Mouse (Mus musculus) ZHBTc4 (cell line): ENCODE results near the gene Vangl2.
A peak's percentile ranks its signal among the peaks of the same experiment; 100 is the strongest.

Source experiments
- DNase-seq: peaks from one replicate; pipeline ENCODE4 v3.0.0-alpha.2; 2011; ENCODE audit warnings: low read depth, low spot score

Gene Vangl2

DNA sequence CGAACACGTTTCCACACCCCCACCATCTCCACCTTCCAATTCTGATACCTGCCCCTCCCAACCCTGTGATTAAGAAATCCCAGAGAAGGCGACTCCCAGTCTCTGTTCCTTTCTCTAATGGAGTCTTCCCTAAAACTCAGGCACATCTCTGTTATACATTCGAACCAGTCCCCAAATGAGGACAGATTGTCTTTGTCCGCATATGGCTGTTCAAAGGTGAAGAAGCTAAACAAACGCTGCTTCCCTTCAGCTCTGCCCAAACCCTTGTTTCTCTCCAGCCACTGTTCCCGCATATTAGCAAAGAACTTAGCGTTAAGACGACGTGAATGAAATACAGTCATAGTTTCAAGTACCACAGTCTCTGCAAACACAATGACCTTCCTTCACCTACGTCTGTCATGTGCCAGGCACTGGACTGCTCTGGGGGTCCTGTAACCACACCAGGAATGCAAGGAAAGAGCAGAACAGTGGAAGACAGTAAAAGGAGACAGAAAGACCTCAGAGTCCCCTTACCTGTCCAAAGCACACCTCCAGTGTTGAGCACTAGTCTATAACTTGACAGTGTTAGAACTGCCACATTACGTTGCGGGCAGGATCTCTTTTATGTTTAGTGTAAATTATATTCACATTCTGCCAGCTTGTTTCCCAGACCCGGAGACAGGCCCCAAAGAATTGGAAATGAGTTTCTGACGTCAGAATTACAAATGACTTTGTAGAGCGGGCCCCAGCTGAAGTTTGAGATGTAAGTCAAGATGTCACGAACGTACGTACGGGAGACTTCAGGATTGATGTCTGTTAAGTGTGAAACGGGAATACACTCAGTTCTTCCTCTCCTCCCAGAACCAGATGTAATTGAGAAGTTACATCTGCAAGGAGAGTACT lies at the start of gene Vangl2:
Gene Vangl2, minus strand, starts transcription at position 51 of the 882 bp plus-strand sequence.
- no peak for DNase-seq

DNA sequence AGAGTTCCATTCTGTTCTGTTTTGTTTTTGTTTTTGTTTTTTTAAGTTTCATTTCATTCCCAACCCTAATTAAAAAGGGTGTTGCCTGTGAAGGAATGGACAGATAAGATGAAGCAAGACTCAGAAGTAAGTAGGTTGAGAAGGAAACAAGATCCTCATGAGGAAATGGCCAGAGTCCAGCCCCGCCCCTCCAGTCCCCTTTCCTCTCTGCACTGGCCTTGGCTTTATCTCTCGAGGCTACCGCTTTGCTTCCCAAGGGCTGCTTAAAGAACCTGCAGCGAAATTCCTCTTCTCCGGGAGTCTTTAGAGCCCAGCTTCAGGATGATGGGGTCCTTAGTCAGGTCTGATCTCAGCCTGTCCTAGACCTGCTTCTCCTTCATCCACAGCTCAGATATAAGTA lies 49.7 kb upstream of the Vangl2 start:
- no peak for DNase-seq

DNA sequence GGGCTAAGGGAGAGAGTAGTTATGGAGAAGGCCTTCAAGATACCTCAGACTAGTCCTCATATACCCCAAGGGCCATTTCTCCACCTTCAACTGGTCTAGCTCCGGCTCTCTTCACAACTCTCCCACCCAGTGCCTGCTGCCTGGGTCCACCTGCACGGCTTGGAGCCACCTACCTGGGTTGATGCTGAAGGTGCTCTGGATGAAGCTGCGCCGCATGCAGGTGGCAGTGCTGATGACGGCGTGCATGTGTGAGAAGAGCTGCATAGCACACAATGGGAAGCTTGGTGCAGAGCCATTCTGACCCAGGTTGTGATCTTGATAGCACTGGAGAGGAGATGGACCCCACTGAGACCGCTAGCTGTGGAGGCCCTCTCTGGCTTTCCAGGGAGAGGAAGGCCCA lies 44.4 kb upstream of the Vangl2 start:
- DNase-seq = no peak

DNA sequence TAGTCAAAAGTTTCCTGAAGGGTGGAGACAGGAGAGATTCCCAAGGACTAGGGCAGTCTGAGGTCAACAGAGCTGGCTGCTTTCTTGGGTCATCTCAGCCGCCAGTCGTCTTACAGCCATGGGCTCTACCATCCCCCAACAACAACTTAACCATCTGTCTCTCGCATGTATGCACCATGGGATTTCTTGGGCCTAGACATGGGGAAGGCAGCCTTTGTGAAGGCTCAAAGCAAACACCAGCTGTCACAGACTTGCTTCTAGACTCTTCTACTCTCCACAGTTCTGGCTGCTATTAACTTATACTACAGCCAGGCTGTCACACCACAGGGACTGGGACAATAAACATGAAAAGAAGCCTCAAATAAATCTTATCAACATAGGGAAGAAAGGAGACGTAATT lies 43.3 kb upstream of the Vangl2 start:
- DNase-seq = no peak

DNA sequence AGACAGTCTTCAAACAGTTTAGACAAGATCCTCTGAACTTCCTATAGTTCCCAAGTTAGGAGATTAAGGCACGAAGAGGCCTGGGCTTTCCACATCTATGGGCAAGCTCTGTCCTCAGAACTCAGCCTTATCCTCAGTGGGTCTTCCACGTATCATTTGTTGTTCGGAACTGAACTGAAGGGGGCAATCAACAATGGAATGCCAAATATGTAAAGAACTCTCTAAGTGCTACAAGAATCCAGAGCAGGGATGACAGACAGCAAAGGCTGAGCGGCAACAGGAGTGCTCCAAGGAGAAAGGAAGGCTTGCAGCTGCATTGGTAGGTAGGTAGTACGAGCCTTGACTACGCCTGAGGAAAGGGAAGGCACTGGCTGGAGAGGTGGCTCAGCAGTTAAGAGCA lies 42.0 kb upstream of the Vangl2 start:
- peak; percentile 77 for DNase-seq

DNA sequence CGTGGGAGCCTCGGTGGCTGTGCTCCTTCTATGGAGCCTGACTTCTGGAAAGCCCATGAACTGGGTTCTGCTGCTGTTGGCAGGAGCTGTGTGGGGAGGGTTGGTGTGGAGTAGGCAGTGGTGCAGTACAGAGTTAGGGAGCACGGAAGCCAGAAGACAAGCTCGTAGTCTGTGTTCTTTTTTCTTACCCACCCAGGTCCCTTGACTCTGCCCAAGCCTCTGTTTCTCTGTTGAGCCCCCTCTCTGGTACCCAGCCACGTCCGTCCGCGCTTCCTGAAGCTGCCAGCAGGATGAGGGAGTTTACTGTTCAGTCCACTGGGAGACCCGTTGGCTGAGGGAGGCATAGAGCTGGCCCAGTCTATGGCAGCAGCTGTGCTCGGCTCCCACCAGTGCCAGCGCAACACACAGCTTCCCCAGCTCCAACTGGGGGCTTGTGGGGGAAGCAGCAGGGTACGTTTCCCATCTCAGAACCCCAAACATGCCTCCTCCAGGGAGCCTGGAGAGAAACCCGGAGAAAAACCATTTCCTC lies 36.4 kb upstream of the Vangl2 start:
- peak; percentile 32 for DNase-seq

DNA sequence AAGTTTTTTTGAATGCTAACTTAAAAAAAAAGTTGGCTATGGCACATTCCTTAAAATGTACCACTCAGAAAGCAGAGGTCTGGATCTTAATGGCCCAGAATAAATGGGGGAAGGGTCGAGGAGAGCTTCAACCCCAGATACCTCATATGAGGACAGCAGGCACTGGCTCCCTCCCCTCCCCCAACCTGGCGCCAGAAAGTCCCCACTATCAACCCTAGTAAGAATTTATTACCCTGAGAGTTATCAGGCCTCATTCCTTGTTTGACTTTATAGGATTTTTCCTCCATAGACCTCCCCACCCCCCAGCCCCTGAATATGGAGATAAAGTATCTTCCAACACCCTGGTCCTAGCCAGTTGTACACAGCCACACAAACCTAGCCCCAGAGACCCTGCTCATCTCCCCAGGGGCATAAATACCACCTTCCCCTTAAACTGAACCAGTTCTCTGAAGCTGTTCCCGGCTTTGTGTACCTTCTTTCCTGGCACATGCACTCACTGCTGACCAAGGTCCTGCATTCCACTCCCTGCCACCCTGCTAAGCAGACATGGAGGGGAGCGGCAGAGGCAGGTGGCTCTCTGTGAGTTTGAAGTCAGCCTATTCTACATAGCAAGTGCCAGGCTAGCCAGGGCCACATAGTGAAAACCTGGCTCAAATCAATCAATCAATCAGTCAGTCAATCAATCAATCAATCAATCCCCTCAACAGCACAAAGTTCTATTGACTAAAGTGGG lies 35.2 kb upstream of the Vangl2 start:
- no peak for DNase-seq

DNA sequence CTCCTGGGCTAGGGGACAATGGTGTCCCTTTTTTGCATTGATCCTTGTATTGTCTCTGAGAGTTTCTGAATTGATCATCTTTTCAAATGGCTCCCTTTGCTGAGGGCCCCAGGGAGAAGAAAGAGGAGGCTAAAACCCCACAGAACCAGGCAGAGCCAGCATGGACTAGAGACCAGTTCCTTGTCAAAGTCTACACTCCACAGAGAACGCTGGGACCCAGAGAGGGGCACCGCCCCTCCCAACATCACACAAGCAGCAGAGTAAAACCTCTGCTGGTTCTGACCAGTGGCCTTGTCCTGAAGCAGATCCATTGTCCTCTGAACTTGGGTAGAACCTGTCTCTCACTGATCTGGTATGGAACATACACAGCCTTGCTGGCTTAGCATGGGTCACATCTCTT lies 33.9 kb upstream of the Vangl2 start:
- peak; percentile 94 for DNase-seq

DNA sequence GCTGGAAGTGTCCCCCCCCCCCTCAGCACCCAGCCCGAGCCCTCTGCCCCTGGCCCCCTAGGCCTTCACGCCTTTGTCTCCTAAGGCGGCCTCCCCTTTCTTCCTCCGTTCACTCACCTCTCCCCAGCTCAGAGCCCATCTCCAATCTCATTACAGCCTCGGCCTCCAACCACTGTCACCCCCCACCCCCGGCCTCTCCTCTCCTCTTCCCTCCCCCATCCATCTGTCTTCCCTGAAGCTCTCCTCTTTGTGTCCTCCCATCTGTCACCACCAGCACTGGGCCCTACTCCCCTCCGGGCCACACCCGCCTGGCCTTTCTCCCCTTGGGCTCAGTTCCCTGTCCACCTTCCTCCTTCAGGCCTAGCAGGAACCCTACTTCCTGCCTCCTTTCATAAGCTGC lies 33.0 kb upstream of the Vangl2 start:
- no peak for DNase-seq

DNA sequence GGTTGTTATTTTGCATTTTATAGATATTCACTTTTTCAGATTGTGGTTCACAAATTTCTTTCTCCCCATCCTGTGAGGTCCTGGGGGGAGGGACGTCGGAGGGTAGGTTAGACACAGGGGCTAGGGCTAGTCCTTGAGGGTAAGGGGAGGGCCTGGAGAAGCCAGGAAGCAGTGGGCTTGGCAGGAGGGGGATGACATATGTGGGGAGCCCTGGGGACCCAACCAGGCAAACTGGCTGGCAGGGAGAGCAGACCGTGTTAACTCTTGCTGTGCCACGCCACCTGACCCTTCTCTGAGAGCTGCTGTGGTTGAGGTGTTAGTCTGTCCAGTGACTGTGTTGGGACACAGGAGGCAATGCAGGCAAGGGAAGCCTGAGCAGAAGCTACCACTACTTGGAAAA lies 32.4 kb upstream of the Vangl2 start:
- DNase-seq = no peak

DNA sequence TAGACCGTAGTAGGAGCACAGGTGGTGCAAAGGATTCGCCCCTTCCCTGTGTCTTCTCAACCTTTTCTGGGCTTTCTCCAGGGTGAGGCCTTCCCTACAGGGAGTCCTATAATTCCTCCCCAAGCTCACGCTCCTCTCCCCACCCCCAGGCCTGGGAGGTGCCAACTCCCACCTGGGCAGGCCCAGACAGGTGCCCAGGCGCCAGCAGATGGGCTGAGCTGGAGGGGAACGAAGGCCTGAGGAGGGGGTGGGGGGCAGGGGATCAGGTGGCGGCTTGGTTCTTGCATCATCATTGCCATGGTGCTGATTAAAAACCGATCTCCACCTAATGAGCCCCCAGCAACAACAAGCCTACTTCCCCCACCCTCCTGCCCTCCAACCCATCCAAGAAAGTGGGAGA lies 30.6 kb upstream of the Vangl2 start:
- DNase-seq = no peak

DNA sequence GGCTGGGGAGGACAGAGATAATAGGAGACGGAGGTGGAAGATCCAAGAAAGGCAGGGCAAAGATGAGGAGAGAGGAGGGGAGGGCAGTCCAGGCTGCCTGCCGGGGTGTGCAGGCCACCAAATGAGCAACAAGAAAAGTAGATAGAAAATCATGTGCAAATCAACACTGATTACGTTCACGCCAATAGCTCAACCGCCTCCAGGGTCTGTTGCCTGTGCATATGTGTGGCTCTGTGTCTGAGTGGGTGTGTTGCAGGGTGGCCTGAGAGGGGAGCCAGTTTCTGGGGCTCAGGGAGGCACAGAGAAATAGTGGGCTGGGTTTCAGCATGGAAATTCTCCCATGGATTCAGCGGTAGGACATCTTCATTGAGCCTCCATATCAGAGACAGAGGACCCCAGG lies 30.1 kb upstream of the Vangl2 start:
- no peak for DNase-seq

DNA sequence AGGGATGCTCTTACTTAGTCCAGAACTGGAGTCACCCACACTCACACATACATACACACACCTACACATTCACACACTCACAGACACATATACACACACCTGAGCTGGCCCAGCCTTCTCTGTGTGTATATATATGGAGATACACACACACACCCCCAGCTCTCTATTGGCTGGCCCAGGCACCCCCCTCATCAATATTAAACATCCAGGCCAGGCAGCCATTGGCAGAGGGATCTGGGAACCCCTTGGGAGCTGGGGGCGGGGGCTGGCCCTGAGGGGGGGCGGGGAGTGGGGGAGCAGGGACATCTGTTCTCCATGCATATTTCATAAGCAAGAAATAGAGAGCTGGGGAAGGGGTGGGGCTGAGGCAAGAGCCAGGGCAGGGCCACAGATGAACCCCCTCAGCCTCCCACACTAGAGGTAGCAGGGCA lies 29.3 kb upstream of the Vangl2 start, which contains the start of gene Nhlh1:
Gene Nhlh1, minus strand, starts transcription at position 83 of the 431 bp plus-strand sequence.
- no peak for DNase-seq

DNA sequence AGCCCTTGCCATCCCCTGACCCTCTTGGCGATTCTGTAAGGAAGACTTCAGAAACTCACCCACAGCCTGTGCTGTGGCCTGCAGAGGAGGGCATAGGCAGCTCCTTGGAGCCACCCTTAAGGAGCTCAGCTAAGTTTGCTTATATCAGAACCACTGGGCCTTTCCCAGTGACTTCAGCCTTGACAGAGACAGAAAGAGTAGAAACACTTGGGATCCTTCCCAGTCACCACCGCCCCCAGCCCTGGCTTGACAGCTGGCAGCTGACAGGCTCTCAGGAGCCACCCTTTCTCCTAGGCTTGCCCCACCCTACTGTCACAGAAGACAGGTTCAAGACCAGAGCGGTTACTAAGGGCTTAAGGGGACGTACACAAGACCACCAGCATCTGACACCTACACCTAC lies 28.0 kb upstream of the Vangl2 start:
- DNase-seq = no peak

DNA sequence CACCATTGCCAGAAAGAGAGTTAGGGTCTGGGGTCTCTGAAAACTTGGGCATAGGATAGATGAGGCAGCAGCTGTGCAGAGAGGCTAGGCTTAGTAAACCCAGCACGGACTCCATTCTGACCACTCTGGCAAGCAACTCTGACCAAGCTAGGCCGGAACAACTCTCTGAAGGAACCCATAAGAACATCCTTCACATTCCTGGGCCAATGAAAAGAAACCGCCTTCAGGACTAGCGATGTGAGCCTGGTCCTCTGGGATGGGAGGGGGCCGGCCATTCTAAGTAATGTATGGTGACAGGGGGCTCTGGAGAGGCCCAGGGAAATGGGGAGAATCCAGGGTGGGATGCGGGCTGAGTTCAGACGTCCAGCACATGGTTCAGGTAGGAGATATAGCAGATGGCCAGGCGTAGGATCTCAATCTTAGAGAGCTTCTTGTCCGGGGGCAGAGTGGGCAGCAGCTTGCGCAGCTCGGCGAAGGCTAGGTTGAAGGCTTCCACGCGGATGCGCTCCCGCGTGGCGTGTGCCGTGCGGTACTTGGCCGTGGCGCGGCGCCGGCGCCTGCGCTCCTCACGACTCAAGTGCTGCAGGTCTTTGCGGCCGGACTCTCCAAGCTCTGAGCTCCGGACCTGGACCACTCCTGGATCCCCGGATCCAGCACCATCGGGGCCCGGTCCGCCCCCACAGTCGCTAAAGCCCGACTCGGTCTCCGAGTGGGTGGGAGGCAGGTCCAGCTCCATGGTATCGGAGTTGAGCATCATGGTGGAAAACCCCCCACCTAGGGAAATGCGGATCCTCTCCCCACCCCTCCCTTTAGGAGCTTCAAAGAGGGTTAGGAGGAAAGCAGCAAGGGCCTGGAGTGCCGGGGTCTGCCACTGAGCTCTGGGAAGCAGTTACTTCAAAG lies 25.5 kb upstream of the Vangl2 start:
- DNase-seq = peak; percentile 40

DNA sequence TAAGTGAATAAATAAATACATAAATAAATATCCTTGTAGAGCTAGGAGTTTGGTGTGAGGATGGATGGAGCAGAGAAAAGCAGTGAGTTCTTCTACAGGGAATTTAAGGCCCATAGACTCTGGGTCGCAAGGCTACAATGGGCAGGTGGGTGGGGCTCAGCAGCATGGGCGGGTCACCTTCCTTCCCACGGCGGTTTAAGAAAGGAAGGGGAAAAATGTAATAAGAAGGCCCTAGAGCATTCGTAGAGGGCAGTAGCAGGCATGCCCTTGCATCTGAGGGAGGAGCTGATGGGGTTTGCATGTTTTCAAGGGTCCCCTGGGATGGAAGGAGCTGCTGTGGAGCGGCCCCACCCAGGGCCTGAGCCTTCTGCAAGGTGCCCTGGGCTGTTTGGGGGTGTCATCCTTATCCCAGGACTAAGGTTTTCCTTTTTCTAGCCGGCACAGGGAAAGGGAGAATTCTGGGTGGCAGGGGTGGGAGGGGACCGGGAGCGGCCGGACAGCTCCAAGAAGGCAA lies 24.6 kb upstream of the Vangl2 start:
- DNase-seq = peak; percentile 54

DNA sequence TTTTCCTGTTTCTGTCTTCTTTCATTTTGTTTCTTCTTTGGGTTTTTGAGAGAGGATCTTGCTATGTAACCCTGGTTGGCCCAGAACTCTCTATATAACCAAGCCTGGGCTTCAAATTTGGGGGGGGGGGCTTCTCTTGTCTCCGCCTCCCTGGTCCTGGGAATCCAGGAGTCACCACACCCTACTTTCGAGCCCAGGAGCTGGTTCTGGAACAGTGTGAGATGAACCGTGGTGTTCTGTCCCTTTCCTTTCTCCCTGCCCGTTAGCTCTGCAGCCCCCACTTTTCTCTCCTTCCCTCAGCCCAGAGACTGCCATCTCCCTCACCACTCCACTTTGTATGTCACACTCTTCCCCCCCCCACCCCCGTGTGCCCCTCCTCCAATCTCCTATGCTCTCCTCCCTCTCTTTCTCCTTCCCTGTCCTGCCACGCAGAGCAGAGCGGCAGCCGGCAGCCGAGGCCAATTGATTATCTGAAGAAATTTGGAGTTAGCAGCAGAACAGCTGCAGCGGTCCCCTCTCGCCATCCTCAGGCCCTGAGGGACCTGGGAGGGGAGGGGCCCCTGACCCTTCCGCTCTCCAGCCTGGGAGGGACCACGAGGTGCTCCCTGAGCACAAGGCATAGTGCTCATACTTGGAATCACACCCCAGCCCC lies 21.0 kb upstream of the Vangl2 start:
- no peak for DNase-seq

DNA sequence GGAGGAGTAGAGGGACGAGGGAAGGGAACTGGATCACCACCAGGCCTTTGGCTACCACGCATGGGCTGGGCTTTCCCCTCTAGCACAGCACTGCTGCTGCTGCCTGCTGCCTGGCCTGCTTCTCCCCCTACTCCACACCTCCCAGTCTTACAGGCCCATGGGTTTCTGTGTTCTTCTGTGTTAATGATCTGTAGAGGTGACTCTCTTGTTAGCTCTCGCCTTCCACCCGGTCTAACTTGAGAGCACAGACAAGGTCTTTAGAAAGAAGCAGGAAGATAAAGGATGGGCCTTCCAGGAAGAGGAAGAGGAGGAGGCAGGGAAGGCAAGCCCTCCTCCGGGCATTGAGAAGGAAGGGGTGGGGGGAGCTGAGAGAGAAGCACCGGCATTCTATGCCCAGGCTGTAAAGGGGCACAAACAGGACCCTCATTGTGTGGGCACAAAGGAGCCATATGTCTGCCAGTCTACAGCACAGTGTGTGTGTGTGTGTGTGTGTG lies 20.0 kb upstream of the Vangl2 start:
- no peak for DNase-seq

DNA sequence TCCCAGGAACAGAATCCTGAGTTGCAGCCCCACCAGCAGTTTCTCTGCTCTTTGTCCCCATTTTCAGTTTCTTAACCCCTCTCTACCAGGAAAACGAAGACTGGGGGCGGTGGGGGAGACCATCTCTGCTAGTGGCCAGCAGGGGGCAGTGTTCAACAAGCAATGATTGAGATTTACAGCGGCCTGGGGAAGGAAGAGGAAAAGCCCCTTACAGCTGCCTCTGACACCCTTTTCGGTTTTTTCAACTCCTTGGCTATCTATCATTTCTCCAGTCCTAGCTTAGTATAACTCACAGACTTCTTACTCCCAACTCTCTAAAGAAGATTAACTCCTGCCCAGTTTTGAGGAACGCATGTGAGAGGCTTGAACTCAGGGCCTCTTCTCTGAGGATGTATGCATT lies 18.7 kb upstream of the Vangl2 start:
- peak; percentile 88 for DNase-seq

DNA sequence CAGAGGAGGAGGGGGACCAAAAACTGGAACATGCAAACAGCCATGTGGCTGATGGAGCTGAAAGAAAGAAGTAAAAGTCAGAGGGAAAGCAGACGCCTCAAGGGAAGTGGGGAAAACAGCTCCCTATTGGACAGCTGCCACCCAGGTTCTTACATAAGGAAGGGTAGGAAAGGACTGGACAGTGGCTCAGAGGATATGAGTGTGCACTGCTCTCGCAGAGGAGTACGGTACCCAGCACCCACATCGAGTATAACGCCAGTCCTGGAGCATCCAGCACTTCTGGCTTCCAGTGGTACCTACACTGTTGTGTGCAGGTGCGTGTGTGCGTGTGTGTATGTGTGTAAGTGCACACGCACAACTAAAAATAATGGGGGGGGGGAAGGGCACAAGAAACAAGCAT lies 18.2 kb upstream of the Vangl2 start:
- no peak for DNase-seq

DNA sequence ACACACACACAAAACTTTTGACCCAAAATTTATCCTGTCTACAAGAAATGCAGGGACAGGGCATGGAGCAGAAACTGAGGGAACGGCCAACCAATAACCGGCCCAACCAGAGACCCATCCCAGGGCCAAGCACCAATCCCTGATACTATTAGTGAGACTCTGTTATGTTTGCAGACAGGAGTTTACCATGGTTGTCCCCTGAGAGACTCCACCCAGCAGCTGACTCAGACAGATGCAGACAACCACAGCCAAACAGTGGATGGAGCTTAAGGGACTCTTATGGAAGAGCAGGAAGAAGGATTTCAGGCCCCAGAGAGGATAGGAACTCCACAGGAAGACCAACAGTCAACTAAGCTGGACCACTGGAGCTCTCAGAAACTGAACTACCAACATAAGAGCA lies 1.7 kb upstream of the Vangl2 start:
- no peak for DNase-seq
